Mouse (Mus musculus): ENCODE data around the gene Wbp2. TPM values are rescaled to one million over a fixed set of nuclear protein-coding genes. Genes with fewer than 3 reads are reported as not detected.
A peak's percentile ranks its signal among the peaks of the same experiment; 100 is the strongest.

The Wbp2 gene
- polyA plus RNA-seq, 1 experiment from 2014 or later = 86.8 TPM

DNA sequence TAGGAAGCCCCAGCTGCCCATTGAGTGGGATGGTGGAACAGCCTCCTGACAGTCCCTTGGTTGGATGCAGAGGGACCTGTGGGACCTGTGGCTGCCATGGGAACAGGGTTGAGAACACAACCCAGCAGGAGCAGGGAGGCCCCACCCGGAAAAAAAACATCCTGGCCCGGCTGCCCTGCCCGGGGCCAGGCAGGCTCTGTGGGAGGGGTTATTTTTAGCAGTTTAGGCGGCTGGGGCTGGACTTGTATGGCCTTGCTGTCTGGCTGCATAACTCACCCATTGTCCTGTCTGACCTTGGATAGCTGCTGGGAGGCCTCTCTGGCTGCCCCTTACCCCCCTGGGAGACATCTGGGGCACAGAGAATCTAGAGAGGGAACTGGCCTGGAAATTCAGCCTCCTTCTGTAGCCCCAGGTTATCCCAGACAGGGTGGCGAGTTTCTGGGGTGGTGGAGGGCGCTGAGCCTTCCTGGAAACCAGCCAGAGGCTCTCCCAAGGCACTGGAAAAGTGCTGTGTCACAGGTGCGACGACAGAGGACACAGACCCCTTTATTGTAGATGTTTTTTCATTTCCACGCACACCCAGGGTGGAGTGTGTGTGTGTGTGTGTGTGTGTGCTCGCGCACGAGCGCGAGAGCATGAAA, 17.3 kb upstream of the Wbp2 start:
- Histone ChIP-seq H3K4me3 (ENCODE audit: low read depth, low read length) (no peak overlapping the region), H3K9me3 (ENCODE audit: control insufficient read depth, low read length) (no peaks in the 10 kb centered on the region), H3K27ac (ENCODE audit: low read depth, low read length) (no peak overlapping the region), H3K9ac (ENCODE audit: low read length) (peak overlapping the region; percentile 30), H3K4me1 (ENCODE audit: control insufficient read depth, insufficient read depth, low read length) (peaks cover 31% of the 10 kb centered on the region), H3K4me2 (no peak overlapping the region), H3K36me3 (ENCODE audit: control insufficient read depth, insufficient read depth, low read length) (no peaks in the 10 kb centered on the region), H3K27me3 (ENCODE audit: control insufficient read depth, insufficient read depth, low read length) (peaks cover 34% of the 10 kb centered on the region)
- no peak for ATAC-seq (ENCODE audit: low FRiP score)
- no peak for DNase-seq (ENCODE audit: low spot score, missing footprints)
- 56% methylated on average over 14 of the region's 14 CpGs for WGBS

DNA sequence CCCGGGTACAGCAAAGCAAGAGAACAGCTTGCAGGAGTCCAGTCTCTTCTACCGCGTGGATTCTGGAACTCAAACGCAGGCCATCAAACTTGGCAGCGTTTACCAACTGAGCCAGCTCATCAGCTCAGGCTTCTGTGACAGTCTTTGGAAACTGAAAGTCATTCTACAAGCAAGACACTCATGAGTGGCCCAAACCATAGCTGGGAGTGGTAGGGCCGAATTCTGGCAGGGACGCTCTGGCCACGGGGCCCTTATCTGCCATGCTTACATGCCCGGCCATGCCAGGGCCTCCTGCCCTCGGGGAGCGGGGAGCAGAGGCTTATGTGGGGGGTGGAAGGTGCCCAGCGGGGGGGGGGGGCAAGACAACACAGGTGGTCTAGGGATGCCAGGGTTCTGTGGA, 16.8 kb upstream of the Wbp2 start:
- H3K4me1 ChIP-seq (ENCODE audit: control insufficient read depth, insufficient read depth, low read length) = peaks cover 31% of the 10 kb centered on the region

DNA sequence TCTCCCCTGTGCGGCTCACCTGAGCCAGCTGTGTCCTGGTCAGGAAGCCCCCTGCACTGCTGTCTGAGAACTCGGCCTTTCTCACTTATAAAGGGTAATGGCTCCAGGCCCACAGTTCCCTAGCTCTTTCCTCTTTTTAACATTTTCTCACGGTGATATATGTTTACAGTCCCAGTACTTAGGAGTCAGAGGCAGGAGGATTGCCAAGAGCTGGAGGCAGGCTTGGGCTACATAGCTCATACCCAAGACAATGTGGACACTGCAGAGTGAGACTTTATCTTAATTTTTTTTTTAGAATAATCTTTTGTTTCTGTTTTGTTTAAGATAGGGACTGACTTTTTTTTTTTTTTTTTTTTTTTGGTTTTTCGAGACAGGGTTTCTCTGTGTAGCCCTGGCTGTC, 15.7 kb upstream of the Wbp2 start:
- no peak overlapping the region; the same call in 1 of the 2 replicates for H3K9ac ChIP-seq (ENCODE audit: low read length)
- no peak for DNase-seq (ENCODE audit: low spot score, missing footprints)
- peaks cover 31% of the 10 kb centered on the region for H3K4me1 ChIP-seq (ENCODE audit: control insufficient read depth, insufficient read depth, low read length)

More for the DNA sequence above, 16.8 kb upstream of the Wbp2 start:
- 77% methylated on average over 12 of the region's 12 CpGs for WGBS
- H3K4me3 ChIP-seq (ENCODE audit: low read depth, low read length) = no peak overlapping the region
- H3K27ac ChIP-seq (ENCODE audit: low read depth, low read length) = no peak overlapping the region
- no peak overlapping the region for H3K9ac ChIP-seq (ENCODE audit: low read length)
- H3K36me3 ChIP-seq (ENCODE audit: control insufficient read depth, insufficient read depth, low read length) = no peaks in the 10 kb centered on the region
- no peak overlapping the region for H3K4me2 ChIP-seq
- ATAC-seq (ENCODE audit: low FRiP score) = no peak
- no peaks in the 10 kb centered on the region for H3K9me3 ChIP-seq (ENCODE audit: control insufficient read depth, low read length)
- H3K27me3 ChIP-seq (ENCODE audit: control insufficient read depth, insufficient read depth, low read length) = peaks cover 28% of the 10 kb centered on the region
- DNase-seq (ENCODE audit: low spot score, missing footprints) = no peak

DNA sequence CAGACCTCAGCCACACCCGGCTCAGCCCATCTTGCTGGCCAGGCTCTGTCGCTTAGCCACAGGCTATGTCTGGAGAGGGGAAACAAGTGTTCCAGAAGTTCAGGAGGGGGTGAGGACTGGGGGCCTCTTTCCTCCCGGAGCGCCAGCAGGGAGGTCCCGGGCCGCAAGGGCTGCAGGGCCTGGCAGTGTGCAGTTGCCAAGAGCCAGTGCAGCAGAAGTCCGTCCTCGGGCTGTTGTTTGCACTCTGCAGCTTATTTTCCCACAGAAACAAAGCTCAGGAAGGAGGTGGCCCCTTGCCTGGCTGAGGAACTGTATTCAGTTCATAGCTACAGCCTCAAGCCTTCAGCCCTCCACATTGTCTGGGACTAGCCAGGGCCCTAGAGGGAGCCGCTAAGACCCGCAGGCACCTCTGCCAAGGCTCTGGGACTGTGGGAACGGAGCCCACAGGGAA, 15.2 kb upstream of the Wbp2 start:
- no peaks in the 10 kb centered on the region for H3K9me3 ChIP-seq (ENCODE audit: control insufficient read depth, low read length)
- peak overlapping the region; percentile 37 for H3K9ac ChIP-seq (ENCODE audit: low read length)
- peak overlapping the region; percentile 32 for H3K27ac ChIP-seq (ENCODE audit: low read depth, low read length)
- no peaks in the 10 kb centered on the region for H3K36me3 ChIP-seq (ENCODE audit: control insufficient read depth, insufficient read depth, low read length)
- H3K4me1 ChIP-seq (ENCODE audit: control insufficient read depth, insufficient read depth, low read length) = peaks cover 26% of the 10 kb centered on the region
- no peak overlapping the region for H3K4me2 ChIP-seq
- WGBS = 37% methylated on average over 11 of the region's 11 CpGs
- DNase-seq (ENCODE audit: low spot score, missing footprints) (no peak), ATAC-seq (ENCODE audit: low FRiP score) (no peak)
- H3K27me3 ChIP-seq (ENCODE audit: control insufficient read depth, insufficient read depth, low read length) = peaks cover 12% of the 10 kb centered on the region
- no peak overlapping the region for H3K4me3 ChIP-seq (ENCODE audit: low read depth, low read length)

More for the DNA sequence above, 15.7 kb upstream of the Wbp2 start:
- H3K9me3 ChIP-seq (ENCODE audit: control insufficient read depth, low read length) = no peaks in the 10 kb centered on the region
- H3K27me3 ChIP-seq (ENCODE audit: control insufficient read depth, insufficient read depth, low read length) = peaks cover 17% of the 10 kb centered on the region
- 66% methylated on average over 3 of the region's 4 CpGs for WGBS
- no peak overlapping the region for H3K4me2 ChIP-seq
- ATAC-seq (ENCODE audit: low FRiP score) = no peak
- peak overlapping the region; percentile 32 for H3K27ac ChIP-seq (ENCODE audit: low read depth, low read length)
- no peaks in the 10 kb centered on the region for H3K36me3 ChIP-seq (ENCODE audit: control insufficient read depth, insufficient read depth, low read length)
- H3K4me3 ChIP-seq (ENCODE audit: low read depth, low read length) = no peak overlapping the region

DNA sequence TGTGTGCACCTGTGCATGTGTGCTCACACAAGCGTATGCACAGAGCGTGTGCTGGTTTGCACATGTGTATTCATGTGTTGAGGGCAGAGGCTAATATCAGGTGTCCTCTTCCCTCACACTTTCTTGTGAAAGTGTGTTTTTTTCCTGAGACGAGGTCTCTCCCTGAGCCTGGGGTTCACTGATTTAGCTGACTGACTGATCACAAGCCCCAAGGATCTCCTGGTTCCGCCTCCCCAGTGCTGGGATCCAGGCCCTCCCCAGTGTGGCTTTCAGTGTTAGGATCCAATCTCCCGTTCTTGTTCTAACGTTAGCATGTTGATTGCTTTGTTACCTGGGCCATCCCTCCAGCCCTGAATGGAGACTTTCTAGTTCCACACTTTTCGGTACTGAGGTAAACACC, 14.0 kb upstream of the Wbp2 start:
- H3K4me3 ChIP-seq (ENCODE audit: low read depth, low read length) = no peak overlapping the region
- WGBS = 89% methylated on average over 7 of the region's 7 CpGs
- peaks cover 2% of the 10 kb centered on the region; the same call in 1 of the 2 replicates for H3K27me3 ChIP-seq (ENCODE audit: control insufficient read depth, insufficient read depth, low read length)
- H3K9me3 ChIP-seq (ENCODE audit: control insufficient read depth, low read length) = 0 out of 2 replicates have a peak, but pooled peaks cover 3% of the 10 kb centered on the region
- H3K36me3 ChIP-seq (ENCODE audit: control insufficient read depth, insufficient read depth, low read length) = no peaks in the 10 kb centered on the region
- ATAC-seq (ENCODE audit: low FRiP score) (no peak), DNase-seq (ENCODE audit: low spot score, missing footprints) (no peak)
- H3K4me2 ChIP-seq = no peak overlapping the region
- H3K9ac ChIP-seq (ENCODE audit: low read length) = no peak overlapping the region
- H3K27ac ChIP-seq (ENCODE audit: low read depth, low read length) = no peak overlapping the region
- H3K4me1 ChIP-seq (ENCODE audit: control insufficient read depth, insufficient read depth, low read length) = peaks cover 15% of the 10 kb centered on the region

DNA sequence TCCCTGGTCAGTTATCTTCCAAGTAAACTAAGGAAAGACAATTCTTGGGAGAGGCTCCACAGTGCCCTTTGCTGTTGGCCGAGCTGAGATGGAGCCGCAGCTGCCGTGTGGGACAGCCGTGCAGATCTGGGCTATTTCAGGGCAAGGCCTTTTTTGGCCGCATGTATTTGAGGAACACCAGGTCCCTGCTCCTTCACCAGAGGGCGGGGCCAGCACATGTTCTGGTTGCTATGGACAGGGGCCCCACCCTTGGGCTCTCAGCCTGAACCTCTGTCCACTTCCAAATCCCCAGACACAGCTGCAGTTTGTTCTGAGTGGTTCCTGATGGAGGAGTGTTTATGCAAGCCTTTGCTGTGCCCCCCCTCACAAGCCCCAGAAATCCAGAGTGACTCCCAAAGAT, 13.6 kb upstream of the Wbp2 start:
- no peak for DNase-seq (ENCODE audit: low spot score, missing footprints)
- H3K4me3 ChIP-seq (ENCODE audit: low read depth, low read length) = no peak overlapping the region
- 82% methylated on average over 6 of the region's 6 CpGs for WGBS

DNA sequence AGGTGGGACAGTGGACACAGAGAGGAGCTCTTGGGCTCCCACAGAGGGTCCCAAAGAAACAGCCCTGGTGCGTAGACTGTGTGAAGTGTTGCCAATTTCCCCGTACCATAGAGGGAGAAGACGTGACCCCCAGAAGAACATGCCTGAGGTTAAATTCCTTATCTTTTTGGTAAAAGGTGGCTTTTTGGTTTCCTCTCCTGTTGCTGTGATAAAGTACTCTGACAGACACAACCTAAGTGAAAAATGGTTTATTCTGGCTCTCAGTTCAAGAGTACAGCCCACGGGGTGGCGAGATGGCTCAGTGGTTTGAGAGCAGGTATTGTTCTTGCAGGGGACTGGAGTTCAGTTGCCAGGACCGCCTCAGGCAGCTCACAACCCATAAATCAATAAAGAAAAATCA, 12.7 kb upstream of the Wbp2 start:
- H3K27me3 ChIP-seq (ENCODE audit: control insufficient read depth, insufficient read depth, low read length) = no peaks in the 10 kb centered on the region
- 88% methylated on average over 6 of the region's 6 CpGs for WGBS
- no peak overlapping the region for H3K4me2 ChIP-seq

More for the DNA sequence above, 13.6 kb upstream of the Wbp2 start:
- Histone ChIP-seq H3K9me3 (ENCODE audit: control insufficient read depth, low read length) (0 out of 2 replicates have a peak, but pooled peaks cover 3% of the 10 kb centered on the region), H3K4me1 (ENCODE audit: control insufficient read depth, insufficient read depth, low read length) (peaks cover 15% of the 10 kb centered on the region), H3K36me3 (ENCODE audit: control insufficient read depth, insufficient read depth, low read length) (no peaks in the 10 kb centered on the region), H3K27ac (ENCODE audit: low read depth, low read length) (no peak overlapping the region), H3K9ac (ENCODE audit: low read length) (no peak overlapping the region), H3K4me2 (no peak overlapping the region), H3K27me3 (ENCODE audit: control insufficient read depth, insufficient read depth, low read length) (no peaks in the 10 kb centered on the region)
- ATAC-seq (ENCODE audit: low FRiP score) = no peak

DNA sequence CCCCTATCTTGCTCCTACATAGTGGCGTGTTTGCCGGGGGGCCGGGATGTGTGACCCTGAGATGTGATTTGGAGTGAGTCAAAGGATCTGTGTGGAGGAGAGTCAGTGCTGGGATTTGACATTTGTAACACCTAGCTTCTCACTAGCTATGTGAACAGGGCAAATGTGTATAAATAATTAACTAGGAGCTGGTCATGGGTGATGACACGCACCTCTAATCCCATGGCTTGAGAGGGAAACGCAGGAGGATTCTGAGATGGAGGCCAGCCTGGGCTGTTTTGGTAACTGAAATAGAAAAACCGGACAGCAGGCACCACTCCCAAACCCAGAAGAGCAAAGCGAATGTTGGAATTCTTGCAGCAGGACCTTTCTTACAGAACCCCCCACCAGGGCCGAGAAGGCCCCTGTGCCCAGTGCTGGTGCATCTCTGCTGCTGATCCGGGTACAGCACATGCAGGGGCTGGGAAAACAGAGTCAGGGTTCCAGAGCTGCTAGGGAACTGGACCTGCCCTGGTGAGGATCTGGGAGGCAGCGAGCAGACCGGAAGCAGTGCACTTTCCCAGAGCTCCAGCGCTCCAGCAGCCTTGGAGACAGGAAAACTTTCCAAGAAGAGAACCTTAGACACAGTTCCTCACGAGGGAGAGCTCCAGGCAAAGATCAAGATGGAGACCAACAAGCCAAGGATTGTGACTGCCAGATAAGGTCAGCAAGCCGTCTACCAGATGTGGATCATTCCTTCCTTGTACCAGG, 12.1 kb upstream of the Wbp2 start:
- Histone ChIP-seq H3K4me3 (ENCODE audit: low read depth, low read length) (no peak overlapping the region), H3K9me3 (ENCODE audit: control insufficient read depth, low read length) (0 out of 2 replicates have a peak, but pooled peaks cover 3% of the 10 kb centered on the region), H3K27ac (ENCODE audit: low read depth, low read length) (no peak overlapping the region), H3K27me3 (ENCODE audit: control insufficient read depth, insufficient read depth, low read length) (no peaks in the 10 kb centered on the region), H3K36me3 (ENCODE audit: control insufficient read depth, insufficient read depth, low read length) (no peaks in the 10 kb centered on the region), H3K4me1 (ENCODE audit: control insufficient read depth, insufficient read depth, low read length) (peaks cover 9% of the 10 kb centered on the region), H3K4me2 (no peak overlapping the region), H3K9ac (ENCODE audit: low read length) (no peak overlapping the region)
- WGBS = 79% methylated on average over 14 of the region's 14 CpGs
- ATAC-seq (ENCODE audit: low FRiP score) (no peak), DNase-seq (ENCODE audit: low spot score, missing footprints) (no peak)

More for the DNA sequence above, 12.7 kb upstream of the Wbp2 start:
- no peak overlapping the region for H3K4me3 ChIP-seq (ENCODE audit: low read depth, low read length)
- no peak overlapping the region for H3K9ac ChIP-seq (ENCODE audit: low read length)
- ATAC-seq (ENCODE audit: low FRiP score) (no peak), DNase-seq (ENCODE audit: low spot score, missing footprints) (no peak)
- no peak overlapping the region for H3K27ac ChIP-seq (ENCODE audit: low read depth, low read length)
- H3K9me3 ChIP-seq (ENCODE audit: control insufficient read depth, low read length) = 0 out of 2 replicates have a peak, but pooled peaks cover 3% of the 10 kb centered on the region
- H3K36me3 ChIP-seq (ENCODE audit: control insufficient read depth, insufficient read depth, low read length) = no peaks in the 10 kb centered on the region
- H3K4me1 ChIP-seq (ENCODE audit: control insufficient read depth, insufficient read depth, low read length) = peaks cover 15% of the 10 kb centered on the region
